Mouse (Mus musculus) bone marrow, adult 2 months (tissue): ENCODE data around the gene Rps15. TPM values are rescaled to one million over a fixed set of nuclear protein-coding genes. Genes with fewer than 3 reads are reported as not detected.
A peak's percentile ranks its signal among the peaks of the same experiment; 100 is the strongest.

Experiments
- H3K27ac ChIP-seq: fragments of 200-500 bp; 2 replicates; pipeline ENCODE4 v1.5.1; 2012; ENCODE audit warnings: low read depth, mild to moderate bottlenecking, control low read depth, inconsistent platforms, low read length; ENCODE audit not compliant: control insufficient read depth, poor library complexity, insufficient read depth
- H3K4me1 ChIP-seq: fragments of 200-500 bp; 2 replicates; pipeline ENCODE4 v1.6.1; 2011; ENCODE audit warnings: low read length; ENCODE audit not compliant: control insufficient read depth, insufficient read depth
- H3K4me3 ChIP-seq: fragments of 200-500 bp; replicated peaks from 2 replicates; pipeline ENCODE3; 2011; ENCODE audit warnings: mild to moderate bottlenecking, low read depth, low read length, control low read depth; ENCODE audit not compliant: control insufficient read depth
- CTCF ChIP-seq: fragments of 200-500 bp; IDR thresholded peaks from 2 replicates; pipeline ENCODE4 v1.5.1; 2011; ENCODE audit warnings: low read length, control low read depth; ENCODE audit not compliant: control insufficient read depth, insufficient read depth
- POLR2A ChIP-seq: fragments of 200-500 bp; IDR thresholded peaks from 2 replicates; pipeline ENCODE4 v1.6.1; 2011; ENCODE audit warnings: low read depth, mild to moderate bottlenecking, control low read depth, low read length, borderline replicate concordance; ENCODE audit not compliant: control insufficient read depth
- WGBS: fragments of 180-500 bp; shearing (Covaris S2); methylation state at CpG from one replicate; pipeline ENCODE4 v1.1.7; 2018; 5-methylcytosine and 5-hydroxymethylcytosine counted together
- polyA plus RNA-seq: library from polyadenylated mRNA; stranded (reverse); fragments of >200 nt; gene quantifications from 2 replicates; pipeline ENCODE4 v1.2.4, GENCODE M21; 2011; ENCODE audit warnings: low replicate concordance; ENCODE audit not compliant: missing spikeins, insufficient read depth, insufficient read length

The Rps15 gene
- polyA plus RNA-seq, 1 experiment = 2,445 TPM

- H3K27ac ChIP-seq = no peak overlapping the region
- H3K4me3 ChIP-seq = no peak overlapping the region
- TF ChIP-seq POLR2A (no peak), CTCF (no peak)
- H3K4me1 ChIP-seq = no peaks in the 10 kb centered on the region; the same call in 1 of the 2 replicates
- 92% methylated on average over 9 of the region's 9 CpGs for WGBS
Observed at GRCm38 (mm10) chr10:80278390-80278789, 13.9 kb upstream of the Rps15 start.

- Histone ChIP-seq H3K4me1 (no peaks in the 10 kb centered on the region; the same call in 1 of the 2 replicates), H3K4me3 (no peak overlapping the region), H3K27ac (no peak overlapping the region; the same call in 1 of the 2 replicates)
- WGBS = 87% methylated on average over 12 of the region's 12 CpGs
- TF ChIP-seq POLR2A (no peak), CTCF (no peak)
Observed at GRCm38 (mm10) chr10:80279273-80279672, 13.0 kb upstream of the Rps15 start.

- Histone ChIP-seq H3K4me3 (no peak overlapping the region), H3K27ac (peak overlapping the region; percentile 31; the same call in 1 of the 2 replicates), H3K4me1 (no peaks in the 10 kb centered on the region; the same call in 1 of the 2 replicates)
- 88% methylated on average over 7 of the region's 7 CpGs for WGBS
- TF ChIP-seq POLR2A (no peak), CTCF (no peak)
Observed at GRCm38 (mm10) chr10:80281304-80281703, 10.9 kb upstream of the Rps15 start.

GRCm38 (mm10) chr10:80281921-80282371 is 10.3 kb upstream of the Rps15 start:
- WGBS = 45% methylated on average over 8 of the region's 8 CpGs

GRCm38 (mm10) chr10:80282481-80283441 is 9.5 kb upstream of the Rps15 start:
- 86% methylated on average over 20 of the region's 20 CpGs for WGBS
- Histone ChIP-seq H3K4me1 (no peaks in the 10 kb centered on the region; the same call in 1 of the 2 replicates), H3K4me3 (no peak overlapping the region), H3K27ac (peak overlapping the region; percentile 1; the same call in 1 of the 2 replicates)
- TF ChIP-seq POLR2A (no peak), CTCF (no peak)

More at GRCm38 (mm10) chr10:80281921-80282371, 10.3 kb upstream of the Rps15 start:
- no peak for TF ChIP-seq POLR2A
- TF ChIP-seq CTCF = no peak
- H3K4me1 ChIP-seq = no peaks in the 10 kb centered on the region; the same call in 1 of the 2 replicates
- H3K27ac ChIP-seq = peak overlapping the region; percentile 31
- H3K4me3 ChIP-seq = no peak overlapping the region

DNA sequence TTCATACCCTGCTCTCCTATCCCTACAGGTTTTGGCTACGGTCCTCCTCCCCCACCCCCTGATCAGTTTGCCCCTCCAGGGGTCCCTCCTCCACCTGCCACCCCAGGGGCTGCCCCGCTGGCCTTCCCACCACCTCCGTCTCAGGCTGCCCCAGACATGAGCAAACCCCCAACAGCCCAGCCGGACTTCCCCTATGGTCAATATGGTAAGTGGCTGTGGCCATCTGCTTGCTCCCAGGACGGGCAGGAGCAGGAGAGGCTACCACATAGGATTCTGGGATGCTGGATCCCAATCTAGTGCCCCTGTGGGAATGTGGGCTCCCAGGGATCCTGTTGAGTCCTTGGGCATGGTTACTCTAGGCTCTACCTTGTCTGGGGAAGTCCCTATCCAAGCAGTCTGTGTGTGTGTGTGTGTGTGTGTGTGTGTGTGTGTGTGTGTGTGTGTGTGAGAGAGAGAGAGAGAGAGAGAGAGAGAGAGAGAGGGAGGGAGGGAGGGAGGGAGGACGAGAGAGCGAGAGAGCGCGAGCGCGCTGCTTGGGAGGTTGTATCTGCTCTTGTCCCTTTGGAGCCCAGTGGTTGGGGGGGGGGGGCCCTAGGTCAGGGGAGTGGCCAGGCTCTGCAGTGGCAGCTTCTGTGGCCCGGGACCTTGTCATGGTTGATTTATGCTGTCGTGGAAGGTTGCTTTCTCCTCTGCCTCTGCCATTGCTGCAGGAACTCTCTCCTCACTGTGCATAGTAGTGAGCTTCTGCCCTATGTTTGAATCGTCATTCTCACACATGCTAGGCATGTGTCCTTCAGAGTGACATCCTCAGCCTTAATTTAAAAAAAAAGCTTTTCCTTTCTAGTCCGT is 6.8 kb upstream of the Rps15 start:
- Histone ChIP-seq H3K4me3 (no peak overlapping the region), H3K4me1 (no peaks in the 10 kb centered on the region; the same call in 1 of the 2 replicates), H3K27ac (no peak overlapping the region)
- TF ChIP-seq CTCF = no peak
- no peak for TF ChIP-seq POLR2A
- 82% methylated on average over 15 of the region's 15 CpGs for WGBS

GRCm38 (mm10) chr10:80288097-80288496 is 4.2 kb upstream of the Rps15 start:
- Histone ChIP-seq H3K27ac (no peak overlapping the region), H3K4me3 (no peak overlapping the region), H3K4me1 (no peaks in the 10 kb centered on the region)
- WGBS = 92% methylated on average over 12 of the region's 12 CpGs
- TF ChIP-seq POLR2A = no peak
- no peak for TF ChIP-seq CTCF
